Mouse (Mus musculus): ENCODE measurements around the gene Btbd3. TPM values are rescaled to one million over a fixed set of nuclear protein-coding genes. Genes with fewer than 3 reads are reported as not detected.

Gene Btbd3
- polyA plus RNA-seq, 1 experiment from 2014 or later, result 14.2 TPM

DNA sequence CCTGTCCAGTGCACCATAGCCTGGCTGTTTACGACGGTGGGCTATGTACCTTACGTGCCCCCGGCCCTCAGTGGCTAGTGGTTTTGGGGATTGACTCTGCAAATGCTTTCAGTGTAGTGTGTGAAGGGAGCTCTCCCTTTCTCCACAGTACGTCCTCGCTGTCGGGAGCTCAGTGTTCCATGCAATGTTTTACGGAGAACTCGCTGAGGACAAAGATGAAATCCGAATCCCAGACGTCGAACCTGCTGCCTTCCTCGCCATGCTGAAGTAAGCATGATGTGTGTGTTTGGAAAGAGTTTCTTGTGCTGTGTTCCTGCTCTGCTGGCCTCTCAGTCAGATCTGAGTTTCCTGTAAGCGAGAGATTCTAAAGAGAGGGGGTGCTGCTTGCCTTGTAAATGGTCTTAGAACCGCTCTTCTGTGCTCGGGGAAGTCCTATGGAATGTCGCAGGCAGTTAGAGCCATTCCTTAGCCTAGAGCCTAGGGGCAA is 23.9 kb downstream of the Btbd3 start:
- H3K9ac ChIP-seq (ENCODE audit: low read length), result peak overlapping the region; percentile 70
- peak overlapping the region in 1 of 2 experiments; percentile 89; a peak in 2 of 4 replicates for H3K27ac ChIP-seq (replicated peaks in 1 of 2; ENCODE audit: control insufficient read depth in 1 of 2, insufficient read depth in 1 of 2, low read depth in 2 of 2, low read length in 2 of 2)
- H3K4me3 ChIP-seq (ENCODE audit: control insufficient read depth in 1 of 2, insufficient read depth in 1 of 2, low read depth in 1 of 2, low read length in 2 of 2), result peak overlapping the region; percentile 8 to 49; a peak in 3 of 4 replicates
- no peak for ATAC-seq (ENCODE audit: insufficient number of reproducible peaks, insufficient read depth, low FRiP score, low read depth)
- H3K9me3 ChIP-seq (ENCODE audit: control insufficient read depth, low read length), result no peaks in the 10 kb centered on the region
- H3K4me1 ChIP-seq (ENCODE audit: control insufficient read depth in 2 of 2, insufficient read depth in 2 of 2, low read length in 2 of 2), result peaks cover 9 to 31% of the 10 kb centered on the region in 2 experiments
- H3K27me3 ChIP-seq (ENCODE audit: control insufficient read depth, insufficient read depth, low read length), result no peaks in the 10 kb centered on the region
- peak overlapping the region; percentile 70 for H3K4me2 ChIP-seq (ENCODE audit: low read length)
- WGBS, result 64% methylated on average over 17 of the region's 17 CpGs
- peaks cover 36% of the 10 kb centered on the region for H3K36me3 ChIP-seq (ENCODE audit: control insufficient read depth, insufficient read depth, low read length)

DNA sequence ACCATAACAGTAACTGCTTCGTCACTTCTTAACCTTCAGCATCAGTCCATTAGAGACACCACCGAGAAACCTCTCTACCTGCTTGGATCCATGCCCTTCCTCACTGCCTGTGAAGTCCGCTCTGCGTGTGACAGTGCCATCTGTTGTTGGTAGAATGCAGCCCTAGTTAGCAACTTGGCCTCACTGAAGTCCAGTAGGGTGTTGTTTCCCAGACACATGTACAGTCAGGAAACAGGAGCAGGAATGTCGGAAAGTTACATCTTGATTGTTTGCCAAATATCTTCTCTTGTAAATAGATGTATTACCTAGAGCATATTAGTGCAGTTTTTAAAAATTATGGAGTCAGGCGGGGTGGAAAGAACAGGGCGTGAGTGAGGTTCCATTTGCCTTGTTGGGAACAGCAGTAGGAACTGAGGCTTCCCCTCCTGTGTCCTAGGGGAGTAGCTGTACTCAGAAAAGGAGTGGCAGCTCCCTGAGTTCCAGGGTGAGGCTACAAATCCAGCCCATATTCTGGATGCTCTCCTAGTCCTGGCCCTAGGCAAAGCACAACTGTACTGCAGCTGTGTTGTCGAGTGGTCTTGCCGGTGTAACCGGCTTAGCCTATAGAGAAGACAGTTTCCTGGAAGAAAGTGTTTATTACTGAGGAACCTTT is 25.3 kb downstream of the Btbd3 start:
- peaks cover 45% of the 10 kb centered on the region for H3K36me3 ChIP-seq (ENCODE audit: control insufficient read depth, insufficient read depth, low read length)
- no peak for ATAC-seq (ENCODE audit: insufficient number of reproducible peaks, insufficient read depth, low FRiP score, low read depth)
- H3K4me1 ChIP-seq (ENCODE audit: control insufficient read depth in 2 of 2, insufficient read depth in 2 of 2, low read length in 2 of 2), result peaks cover 7 to 24% of the 10 kb centered on the region in 2 experiments
- no peaks in the 10 kb centered on the region for H3K27me3 ChIP-seq (ENCODE audit: control insufficient read depth, insufficient read depth, low read length)
- WGBS, result 86% methylated on average over 10 of the region's 10 CpGs
- no peak overlapping the region for H3K4me2 ChIP-seq (ENCODE audit: low read length)
- H3K27ac ChIP-seq (replicated peaks in 1 of 2; ENCODE audit: control insufficient read depth in 1 of 2, insufficient read depth in 1 of 2, low read depth in 2 of 2, low read length in 2 of 2), result no peak overlapping the region
- H3K4me3 ChIP-seq (ENCODE audit: control insufficient read depth in 1 of 2, insufficient read depth in 1 of 2, low read depth in 1 of 2, low read length in 2 of 2), result no peak overlapping the region
- H3K9me3 ChIP-seq (ENCODE audit: control insufficient read depth, low read length), result no peaks in the 10 kb centered on the region
- H3K9ac ChIP-seq (ENCODE audit: low read length), result no peak overlapping the region

GRCm38 (mm10) chr2:138283372-138283771 is 27.0 kb downstream of the Btbd3 start:
- H3K9ac ChIP-seq (ENCODE audit: low read length), result no peak overlapping the region
- WGBS, result 87% methylated on average over 12 of the region's 12 CpGs
- no peak overlapping the region for H3K4me3 ChIP-seq (ENCODE audit: control insufficient read depth in 1 of 2, insufficient read depth in 1 of 2, low read depth in 1 of 2, low read length in 2 of 2)
- H3K27ac ChIP-seq (replicated peaks in 1 of 2; ENCODE audit: control insufficient read depth in 1 of 2, insufficient read depth in 1 of 2, low read depth in 2 of 2, low read length in 2 of 2), result no peak overlapping the region
- H3K4me2 ChIP-seq (ENCODE audit: low read length), result no peak overlapping the region
- no peak for ATAC-seq (ENCODE audit: insufficient number of reproducible peaks, insufficient read depth, low FRiP score, low read depth)
- H3K4me1 ChIP-seq (ENCODE audit: control insufficient read depth in 2 of 2, insufficient read depth in 2 of 2, low read length in 2 of 2), result peaks cover 7 to 10% of the 10 kb centered on the region in 2 experiments
- no peaks in the 10 kb centered on the region for H3K9me3 ChIP-seq (ENCODE audit: control insufficient read depth, low read length)
- peaks cover 46% of the 10 kb centered on the region for H3K36me3 ChIP-seq (ENCODE audit: control insufficient read depth, insufficient read depth, low read length)
- no peaks in the 10 kb centered on the region for H3K27me3 ChIP-seq (ENCODE audit: control insufficient read depth, insufficient read depth, low read length)

- 95% methylated on average over 15 of the region's 15 CpGs for WGBS
- Histone ChIP-seq H3K4me3 (ENCODE audit: control insufficient read depth in 1 of 2, insufficient read depth in 1 of 2, low read depth in 1 of 2, low read length in 2 of 2) (no peak overlapping the region), H3K9ac (ENCODE audit: low read length) (no peak overlapping the region), H3K9me3 (ENCODE audit: control insufficient read depth, low read length) (no peaks in the 10 kb centered on the region), H3K4me1 (ENCODE audit: control insufficient read depth in 2 of 2, insufficient read depth in 2 of 2, low read length in 2 of 2) (peaks cover 5 to 10% of the 10 kb centered on the region in 2 experiments), H3K36me3 (ENCODE audit: control insufficient read depth, insufficient read depth, low read length) (peaks cover 50% of the 10 kb centered on the region), H3K27me3 (ENCODE audit: control insufficient read depth, insufficient read depth, low read length) (no peaks in the 10 kb centered on the region), H3K27ac (replicated peaks in 1 of 2; ENCODE audit: control insufficient read depth in 1 of 2, insufficient read depth in 1 of 2, low read depth in 2 of 2, low read length in 2 of 2) (no peak overlapping the region), H3K4me2 (ENCODE audit: low read length) (no peak overlapping the region)
- no peak for ATAC-seq (ENCODE audit: insufficient number of reproducible peaks, insufficient read depth, low FRiP score, low read depth)
These were observed 27.5 kb downstream of the Btbd3 start for GRCm38 (mm10) chr2:138283856-138284255.

DNA sequence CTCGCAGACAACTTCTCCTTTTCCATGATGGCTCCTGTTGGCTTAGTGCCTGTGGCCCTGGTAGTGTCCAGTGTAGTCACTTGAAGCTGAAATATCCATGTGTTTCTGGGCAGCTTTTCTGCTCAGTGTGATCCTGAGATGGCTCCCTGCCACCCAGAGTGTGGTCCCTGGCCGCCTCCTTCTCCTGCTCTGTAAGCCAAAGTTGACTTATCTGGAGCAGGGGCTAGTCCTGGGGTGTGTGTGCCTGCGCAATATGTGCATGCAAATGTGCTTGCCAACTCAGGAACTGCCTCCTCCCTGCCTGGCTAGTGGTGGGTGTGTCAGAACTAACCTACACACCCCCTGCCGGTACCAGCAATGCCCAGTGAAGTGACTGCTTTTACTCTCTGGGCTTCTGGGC is 29.4 kb downstream of the Btbd3 start:
- Histone ChIP-seq H3K4me3 (ENCODE audit: control insufficient read depth in 1 of 2, insufficient read depth in 1 of 2, low read depth in 1 of 2, low read length in 2 of 2) (no peak overlapping the region), H3K27me3 (ENCODE audit: control insufficient read depth, insufficient read depth, low read length) (no peaks in the 10 kb centered on the region), H3K9ac (ENCODE audit: low read length) (no peak overlapping the region), H3K4me1 (ENCODE audit: control insufficient read depth in 2 of 2, insufficient read depth in 2 of 2, low read length in 2 of 2) (no peaks in the 10 kb centered on the region), H3K9me3 (ENCODE audit: control insufficient read depth, low read length) (no peaks in the 10 kb centered on the region), H3K4me2 (ENCODE audit: low read length) (no peak overlapping the region), H3K27ac (replicated peaks in 1 of 2; ENCODE audit: control insufficient read depth in 1 of 2, insufficient read depth in 1 of 2, low read depth in 2 of 2, low read length in 2 of 2) (no peak overlapping the region), H3K36me3 (ENCODE audit: control insufficient read depth, insufficient read depth, low read length) (peaks cover 47% of the 10 kb centered on the region)
- ATAC-seq (ENCODE audit: insufficient number of reproducible peaks, insufficient read depth, low FRiP score, low read depth), result no peak
- WGBS, result 90% methylated on average over 4 of the region's 4 CpGs

DNA sequence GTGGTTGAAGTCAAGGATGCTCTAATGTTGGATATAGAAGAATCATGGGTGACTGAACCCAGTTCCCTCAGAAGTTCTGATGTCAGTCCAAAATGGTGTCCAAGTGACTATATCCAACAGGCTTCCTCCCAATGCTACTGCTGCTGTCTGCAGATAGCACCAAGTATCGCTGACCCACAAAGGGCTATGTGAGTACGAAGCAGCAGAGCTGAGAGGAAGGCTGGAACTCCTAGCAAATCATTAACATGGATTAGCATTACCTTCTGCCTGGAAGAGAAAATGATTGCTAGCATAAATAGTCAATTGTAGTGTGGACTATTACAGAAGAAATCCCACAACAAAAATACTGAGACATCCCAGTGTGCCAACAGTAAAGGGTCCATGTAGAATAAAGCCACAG is 33.8 kb downstream of the Btbd3 start:
- peaks cover 14% of the 10 kb centered on the region for H3K36me3 ChIP-seq (ENCODE audit: control insufficient read depth, insufficient read depth, low read length)
- H3K9ac ChIP-seq (ENCODE audit: low read length), result no peak overlapping the region
- no peaks in the 10 kb centered on the region for H3K4me1 ChIP-seq (ENCODE audit: control insufficient read depth in 2 of 2, insufficient read depth in 2 of 2, low read length in 2 of 2)
- 91% methylated on average over 2 of the region's 2 CpGs for WGBS
- H3K9me3 ChIP-seq (ENCODE audit: control insufficient read depth, low read length), result no peaks in the 10 kb centered on the region
- H3K4me2 ChIP-seq (ENCODE audit: low read length), result no peak overlapping the region
- no peak for ATAC-seq (ENCODE audit: insufficient number of reproducible peaks, insufficient read depth, low FRiP score, low read depth)
- H3K27me3 ChIP-seq (ENCODE audit: control insufficient read depth, insufficient read depth, low read length), result no peaks in the 10 kb centered on the region
- H3K27ac ChIP-seq (replicated peaks in 1 of 2; ENCODE audit: control insufficient read depth in 1 of 2, insufficient read depth in 1 of 2, low read depth in 2 of 2, low read length in 2 of 2), result no peak overlapping the region
- H3K4me3 ChIP-seq (ENCODE audit: control insufficient read depth in 1 of 2, insufficient read depth in 1 of 2, low read depth in 1 of 2, low read length in 2 of 2), result no peak overlapping the region

GRCm38 (mm10) chr2:138294286-138294685 is 37.9 kb downstream of the Btbd3 start:
- H3K9ac ChIP-seq (ENCODE audit: low read length), result no peak overlapping the region
- no peaks in the 10 kb centered on the region for H3K9me3 ChIP-seq (ENCODE audit: control insufficient read depth, low read length)
- no peak overlapping the region for H3K27ac ChIP-seq (replicated peaks in 1 of 2; ENCODE audit: control insufficient read depth in 1 of 2, insufficient read depth in 1 of 2, low read depth in 2 of 2, low read length in 2 of 2)
- no peak for ATAC-seq (ENCODE audit: insufficient number of reproducible peaks, insufficient read depth, low FRiP score, low read depth)
- H3K27me3 ChIP-seq (ENCODE audit: control insufficient read depth, insufficient read depth, low read length), result no peaks in the 10 kb centered on the region
- no peak overlapping the region for H3K4me3 ChIP-seq (ENCODE audit: control insufficient read depth in 1 of 2, insufficient read depth in 1 of 2, low read depth in 1 of 2, low read length in 2 of 2)
- H3K36me3 ChIP-seq (ENCODE audit: control insufficient read depth, insufficient read depth, low read length), result no peaks in the 10 kb centered on the region
- WGBS, result 65% methylated on average over 3 of the region's 3 CpGs
- H3K4me1 ChIP-seq (ENCODE audit: control insufficient read depth in 2 of 2, insufficient read depth in 2 of 2, low read length in 2 of 2), result no peaks in the 10 kb centered on the region
- H3K4me2 ChIP-seq (ENCODE audit: low read length), result no peak overlapping the region

DNA sequence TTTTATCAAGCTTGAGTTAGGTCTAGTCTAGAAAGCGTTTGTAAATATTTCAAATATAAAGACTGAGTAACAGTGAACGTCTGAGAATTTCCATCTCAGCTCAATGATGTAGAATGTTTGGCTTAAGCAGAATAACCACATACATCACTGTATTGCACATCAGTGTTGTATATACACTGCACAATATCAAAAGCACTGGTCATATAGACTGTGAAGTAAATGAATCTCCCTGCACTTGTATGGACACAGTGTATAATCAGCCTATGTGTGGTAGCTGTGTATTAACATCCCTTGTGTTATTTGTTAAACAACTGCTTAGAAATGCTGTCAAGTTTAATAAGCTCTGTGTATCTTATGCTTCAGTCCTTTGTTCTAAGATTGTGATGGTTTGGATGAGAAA is 49.9 kb downstream of the Btbd3 start:
- no peak overlapping the region for H3K4me2 ChIP-seq (ENCODE audit: low read length)
- ATAC-seq (ENCODE audit: insufficient number of reproducible peaks, insufficient read depth, low FRiP score, low read depth), result no peak
- no peaks in the 10 kb centered on the region for H3K36me3 ChIP-seq (ENCODE audit: control insufficient read depth, insufficient read depth, low read length)
- no peaks in the 10 kb centered on the region for H3K4me1 ChIP-seq (ENCODE audit: control insufficient read depth in 2 of 2, insufficient read depth in 2 of 2, low read length in 2 of 2)
- WGBS, result 88% methylated on average over 2 of the region's 2 CpGs
- no peak overlapping the region for H3K4me3 ChIP-seq (ENCODE audit: control insufficient read depth in 1 of 2, insufficient read depth in 1 of 2, low read depth in 1 of 2, low read length in 2 of 2)
- no peaks in the 10 kb centered on the region for H3K27me3 ChIP-seq (ENCODE audit: control insufficient read depth, insufficient read depth, low read length)
- H3K27ac ChIP-seq (replicated peaks in 1 of 2; ENCODE audit: control insufficient read depth in 1 of 2, insufficient read depth in 1 of 2, low read depth in 2 of 2, low read length in 2 of 2), result no peak overlapping the region
- no peaks in the 10 kb centered on the region for H3K9me3 ChIP-seq (ENCODE audit: control insufficient read depth, low read length)
- H3K9ac ChIP-seq (ENCODE audit: low read length), result no peak overlapping the region

All from heart, embryonic 14.5 days (tissue).